Mouse (Mus musculus): Measurements from ENCODE around the gene Slc5a8. TPM values are rescaled to one million over a fixed set of nuclear protein-coding genes. Genes with fewer than 3 reads are reported as not detected.
A peak's percentile ranks its signal among the peaks of the same experiment; 100 is the strongest.

Slc5a8 gene
- polyA plus RNA-seq, 1 experiment from 2014 or later, result 0.15 TPM

GRCm38 (mm10) chr10:88877421-88877820 is 8.4 kb upstream of the Slc5a8 start:
- Histone ChIP-seq H3K9ac (ENCODE audit: low read depth, low read length) (no peak overlapping the region), H3K4me3 (ENCODE audit: low read depth, low read length) (no peak overlapping the region), H3K36me3 (ENCODE audit: control insufficient read depth, insufficient read depth, low read length) (no peaks in the 10 kb centered on the region), H3K27me3 (ENCODE audit: control insufficient read depth, insufficient read depth, low read depth, low read length) (no peaks in the 10 kb centered on the region), H3K27ac (ENCODE audit: low read length) (no peak overlapping the region), H3K9me3 (replicated peaks; ENCODE audit: control insufficient read depth, low read length, poor library complexity, severe bottlenecking) (no peaks in the 10 kb centered on the region), H3K4me2 (ENCODE audit: low read length) (no peak overlapping the region), H3K4me1 (ENCODE audit: control insufficient read depth, insufficient read depth, low read length) (no peaks in the 10 kb centered on the region)
- WGBS, result 87% methylated on average over 7 of the region's 7 CpGs
- no peak for ATAC-seq

DNA sequence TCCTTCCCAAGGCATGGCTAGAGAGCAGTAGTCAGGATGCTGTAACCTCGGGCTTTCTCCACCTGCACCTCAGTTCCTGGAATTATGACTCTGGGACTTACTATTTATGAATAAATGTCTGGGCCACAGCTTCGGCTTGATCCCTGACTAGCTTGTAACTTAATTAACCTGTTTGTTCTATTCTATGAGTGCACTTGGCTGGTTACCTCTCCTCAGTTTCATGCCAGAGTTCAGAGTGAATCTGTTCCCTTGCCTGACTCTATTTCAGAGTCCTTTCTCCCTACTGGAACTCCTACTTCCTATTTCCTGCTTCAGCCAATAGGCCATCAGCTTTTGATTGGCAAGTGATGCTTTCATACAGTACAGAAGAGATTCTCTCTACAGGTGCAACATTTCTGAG is 2.1 kb upstream of the Slc5a8 start:
- no peak overlapping the region for H3K27ac ChIP-seq (ENCODE audit: low read length)
- no peak overlapping the region for H3K4me3 ChIP-seq (ENCODE audit: low read depth, low read length)
- H3K36me3 ChIP-seq (ENCODE audit: control insufficient read depth, insufficient read depth, low read length), result no peaks in the 10 kb centered on the region
- 93% methylated on average over 2 of the region's 2 CpGs for WGBS
- peaks cover 5% of the 10 kb centered on the region; the same call in 1 of the 2 replicates for H3K4me1 ChIP-seq (ENCODE audit: control insufficient read depth, insufficient read depth, low read length)
- H3K9me3 ChIP-seq (replicated peaks; ENCODE audit: control insufficient read depth, low read length, poor library complexity, severe bottlenecking), result no peaks in the 10 kb centered on the region
- ATAC-seq, result no peak
- no peak overlapping the region for H3K9ac ChIP-seq (ENCODE audit: low read depth, low read length)
- H3K4me2 ChIP-seq (ENCODE audit: low read length), result no peak overlapping the region
- H3K27me3 ChIP-seq (ENCODE audit: control insufficient read depth, insufficient read depth, low read depth, low read length), result peaks cover 18% of the 10 kb centered on the region

GRCm38 (mm10) chr10:88884836-88885235 is 956 bp upstream of the Slc5a8 start:
- ATAC-seq, result no peak
- Histone ChIP-seq H3K4me3 (ENCODE audit: low read depth, low read length) (no peak overlapping the region), H3K36me3 (ENCODE audit: control insufficient read depth, insufficient read depth, low read length) (no peaks in the 10 kb centered on the region), H3K27ac (ENCODE audit: low read length) (no peak overlapping the region), H3K27me3 (ENCODE audit: control insufficient read depth, insufficient read depth, low read depth, low read length) (peaks cover 18% of the 10 kb centered on the region), H3K9ac (ENCODE audit: low read depth, low read length) (no peak overlapping the region), H3K4me2 (ENCODE audit: low read length) (no peak overlapping the region), H3K4me1 (ENCODE audit: control insufficient read depth, insufficient read depth, low read length) (peaks cover 5% of the 10 kb centered on the region; the same call in 1 of the 2 replicates), H3K9me3 (replicated peaks; ENCODE audit: control insufficient read depth, low read length, poor library complexity, severe bottlenecking) (no peaks in the 10 kb centered on the region)
- WGBS, result 82% methylated on average over 6 of the region's 6 CpGs

DNA sequence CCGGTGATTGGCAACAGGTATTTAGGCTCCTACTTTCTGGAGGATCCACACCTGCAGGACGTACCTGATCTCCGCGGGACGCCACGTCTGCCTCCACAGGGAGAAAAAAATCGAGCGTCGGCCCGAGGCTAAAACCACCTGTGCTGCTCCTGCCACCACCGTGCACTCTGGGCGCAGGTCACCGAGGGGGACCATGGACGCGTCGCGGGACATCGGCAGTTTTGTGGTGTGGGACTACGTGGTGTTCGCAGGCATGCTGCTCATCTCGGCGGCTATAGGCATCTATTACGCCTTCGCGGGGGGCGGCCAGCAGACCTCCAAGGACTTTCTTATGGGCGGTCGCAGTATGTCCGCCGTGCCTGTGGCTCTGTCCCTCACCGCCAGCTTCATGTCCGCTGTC is 322 bp downstream of the Slc5a8 start:
- no peaks in the 10 kb centered on the region for H3K36me3 ChIP-seq (ENCODE audit: control insufficient read depth, insufficient read depth, low read length)
- no peak overlapping the region for H3K27ac ChIP-seq (ENCODE audit: low read length)
- H3K9ac ChIP-seq (ENCODE audit: low read depth, low read length), result peak overlapping the region; percentile 22; the same call in 1 of the 2 replicates
- ATAC-seq, result peak; percentile 45
- no peaks in the 10 kb centered on the region for H3K9me3 ChIP-seq (replicated peaks; ENCODE audit: control insufficient read depth, low read length, poor library complexity, severe bottlenecking)
- H3K4me2 ChIP-seq (ENCODE audit: low read length), result peak overlapping the region; percentile 94
- H3K4me3 ChIP-seq (ENCODE audit: low read depth, low read length), result peak overlapping the region; percentile 55
- peaks cover 18% of the 10 kb centered on the region for H3K27me3 ChIP-seq (ENCODE audit: control insufficient read depth, insufficient read depth, low read depth, low read length)
- 2% methylated on average over 32 of the region's 32 CpGs for WGBS
- H3K4me1 ChIP-seq (ENCODE audit: control insufficient read depth, insufficient read depth, low read length), result peaks cover 5% of the 10 kb centered on the region; the same call in 1 of the 2 replicates

DNA sequence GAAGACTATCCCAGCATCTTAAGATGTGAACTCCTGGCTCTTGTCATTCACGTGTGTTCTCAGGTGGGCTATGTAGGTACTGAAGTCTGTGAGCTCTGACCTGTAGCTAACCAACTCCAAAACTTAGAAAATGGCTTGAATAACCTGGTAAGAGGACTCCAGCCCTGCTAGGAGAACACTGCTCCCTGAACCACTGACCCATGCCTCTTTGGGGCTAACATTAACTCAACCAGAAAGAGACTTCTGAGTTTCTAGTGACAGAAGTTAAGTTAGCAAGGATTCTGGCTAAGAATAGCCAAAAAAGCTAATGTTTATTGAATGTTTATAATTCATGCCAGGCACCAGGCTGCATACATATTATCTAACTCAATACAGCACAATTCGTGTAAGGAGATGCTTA is 2.6 kb downstream of the Slc5a8 start:
- no peaks in the 10 kb centered on the region for H3K9me3 ChIP-seq (replicated peaks; ENCODE audit: control insufficient read depth, low read length, poor library complexity, severe bottlenecking)

GRCm38 (mm10) chr10:88891410-88891809 is 5.6 kb downstream of the Slc5a8 start:
- Histone ChIP-seq H3K9me3 (replicated peaks; ENCODE audit: control insufficient read depth, low read length, poor library complexity, severe bottlenecking) (no peaks in the 10 kb centered on the region), H3K4me1 (ENCODE audit: control insufficient read depth, insufficient read depth, low read length) (peaks cover 1% of the 10 kb centered on the region; the same call in 1 of the 2 replicates), H3K4me2 (ENCODE audit: low read length) (no peak overlapping the region), H3K4me3 (ENCODE audit: low read depth, low read length) (no peak overlapping the region), H3K27me3 (ENCODE audit: control insufficient read depth, insufficient read depth, low read depth, low read length) (peaks cover 2% of the 10 kb centered on the region), H3K36me3 (ENCODE audit: control insufficient read depth, insufficient read depth, low read length) (no peaks in the 10 kb centered on the region), H3K27ac (ENCODE audit: low read length) (no peak overlapping the region), H3K9ac (ENCODE audit: low read depth, low read length) (no peak overlapping the region)
- 84% methylated on average over 7 of the region's 7 CpGs for WGBS
- ATAC-seq, result no peak

More for the DNA sequence above, 2.6 kb downstream of the Slc5a8 start:
- no peak overlapping the region for H3K27ac ChIP-seq (ENCODE audit: low read length)
- H3K4me3 ChIP-seq (ENCODE audit: low read depth, low read length), result no peak overlapping the region
- no peak overlapping the region for H3K9ac ChIP-seq (ENCODE audit: low read depth, low read length)
- H3K27me3 ChIP-seq (ENCODE audit: control insufficient read depth, insufficient read depth, low read depth, low read length), result peaks cover 18% of the 10 kb centered on the region
- H3K4me2 ChIP-seq (ENCODE audit: low read length), result no peak overlapping the region
- peaks cover 5% of the 10 kb centered on the region; the same call in 1 of the 2 replicates for H3K4me1 ChIP-seq (ENCODE audit: control insufficient read depth, insufficient read depth, low read length)
- no peaks in the 10 kb centered on the region for H3K36me3 ChIP-seq (ENCODE audit: control insufficient read depth, insufficient read depth, low read length)
- 72% methylated on average over 2 of the region's 2 CpGs for WGBS
- ATAC-seq, result no peak

DNA sequence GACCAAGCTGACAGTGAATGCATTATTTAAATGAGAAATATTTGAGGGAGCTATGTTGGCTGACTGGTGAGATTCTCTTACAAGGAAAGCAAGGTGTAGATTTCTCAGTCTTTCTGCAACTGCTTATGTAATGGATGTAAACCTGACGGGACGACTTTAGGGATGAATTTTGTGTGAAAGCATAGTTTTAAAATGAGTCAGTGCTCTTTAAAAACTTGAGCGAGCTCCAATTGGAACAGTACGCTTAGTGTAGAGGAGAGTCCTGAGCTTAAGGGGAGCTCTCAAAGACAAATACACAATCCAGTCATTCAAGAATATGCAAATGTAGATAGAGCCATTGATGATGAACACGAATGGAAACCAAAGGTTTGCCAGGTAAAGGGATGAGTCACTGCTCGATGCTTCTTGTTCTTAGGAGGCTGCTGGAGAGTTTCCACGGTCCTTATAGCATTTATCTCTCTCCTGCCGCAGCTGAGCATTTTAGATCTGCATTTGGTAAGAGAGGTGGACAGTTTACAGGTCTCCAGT is 6.8 kb downstream of the Slc5a8 start:
- H3K9me3 ChIP-seq (replicated peaks; ENCODE audit: control insufficient read depth, low read length, poor library complexity, severe bottlenecking), result no peaks in the 10 kb centered on the region
- H3K4me2 ChIP-seq (ENCODE audit: low read length), result no peak overlapping the region
- ATAC-seq, result no peak
- no peaks in the 10 kb centered on the region for H3K27me3 ChIP-seq (ENCODE audit: control insufficient read depth, insufficient read depth, low read depth, low read length)
- no peak overlapping the region for H3K4me3 ChIP-seq (ENCODE audit: low read depth, low read length)
- no peaks in the 10 kb centered on the region for H3K4me1 ChIP-seq (ENCODE audit: control insufficient read depth, insufficient read depth, low read length)
- no peak overlapping the region for H3K9ac ChIP-seq (ENCODE audit: low read depth, low read length)
- WGBS, result 80% methylated on average over 8 of the region's 8 CpGs
- no peaks in the 10 kb centered on the region for H3K36me3 ChIP-seq (ENCODE audit: control insufficient read depth, insufficient read depth, low read length)
- H3K27ac ChIP-seq (ENCODE audit: low read length), result no peak overlapping the region

DNA sequence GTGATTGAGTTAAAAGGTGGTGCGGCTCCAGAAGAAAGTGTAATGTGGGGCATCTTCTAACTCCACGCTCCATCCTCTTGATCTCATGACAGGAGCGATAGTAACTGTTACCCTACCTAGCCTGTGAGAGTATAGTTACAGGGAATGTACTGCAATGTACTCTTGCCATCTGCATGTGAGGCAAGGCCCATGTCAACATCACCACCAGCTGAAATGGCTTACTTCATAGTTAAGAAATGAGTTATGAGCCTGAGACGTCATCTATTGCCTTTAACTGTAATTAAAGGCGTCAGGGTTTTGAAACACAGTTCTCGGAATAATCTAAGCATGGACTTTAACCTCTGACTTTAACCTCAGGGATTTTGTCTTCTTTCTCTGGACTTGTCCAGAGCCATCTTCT is 11.2 kb downstream of the Slc5a8 start:
- Histone ChIP-seq H3K4me1 (ENCODE audit: control insufficient read depth, insufficient read depth, low read length) (no peaks in the 10 kb centered on the region), H3K36me3 (ENCODE audit: control insufficient read depth, insufficient read depth, low read length) (no peaks in the 10 kb centered on the region), H3K4me2 (ENCODE audit: low read length) (no peak overlapping the region), H3K9ac (ENCODE audit: low read depth, low read length) (no peak overlapping the region), H3K9me3 (replicated peaks; ENCODE audit: control insufficient read depth, low read length, poor library complexity, severe bottlenecking) (no peaks in the 10 kb centered on the region), H3K27ac (ENCODE audit: low read length) (no peak overlapping the region), H3K27me3 (ENCODE audit: control insufficient read depth, insufficient read depth, low read depth, low read length) (no peaks in the 10 kb centered on the region), H3K4me3 (ENCODE audit: low read depth, low read length) (no peak overlapping the region)
- 91% methylated on average over 6 of the region's 6 CpGs for WGBS
- ATAC-seq, result no peak

DNA sequence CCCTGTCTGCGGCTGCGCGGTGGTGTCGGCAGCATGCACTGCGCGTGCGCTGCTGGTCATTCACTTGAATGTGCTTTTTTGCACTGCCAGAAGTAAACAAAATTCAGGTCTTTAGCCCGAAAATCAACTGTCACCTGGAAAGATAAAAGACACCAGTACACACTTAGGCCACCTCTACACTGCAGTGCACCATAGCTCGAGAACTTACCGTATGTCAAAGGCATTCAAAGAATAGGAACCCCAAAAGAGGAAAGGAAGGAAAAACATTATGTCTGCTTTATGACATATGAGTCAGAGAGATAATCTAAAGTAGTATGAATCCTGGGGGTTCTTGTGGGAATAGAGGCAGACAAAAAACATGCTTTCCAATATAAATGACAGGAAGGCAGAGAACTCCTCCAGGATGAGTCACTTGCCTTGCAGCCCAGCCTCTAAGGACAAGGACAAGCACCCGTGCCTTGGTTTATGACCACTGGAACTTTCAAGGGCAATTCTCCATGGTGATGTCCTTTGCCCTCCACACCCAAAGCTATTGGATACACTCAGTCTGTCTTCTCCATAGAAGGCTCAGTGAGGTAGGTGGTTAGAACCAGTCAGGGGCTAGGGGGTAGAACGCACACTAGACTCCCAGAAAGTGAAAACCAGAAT is 64.0 kb downstream of the Slc5a8 start:
- Histone ChIP-seq H3K9ac (ENCODE audit: low read depth, low read length) (no peak overlapping the region), H3K4me3 (ENCODE audit: low read depth, low read length) (no peak overlapping the region), H3K4me2 (ENCODE audit: low read length) (no peak overlapping the region), H3K27me3 (ENCODE audit: control insufficient read depth, insufficient read depth, low read depth, low read length) (no peaks in the 10 kb centered on the region), H3K36me3 (ENCODE audit: control insufficient read depth, insufficient read depth, low read length) (0 out of 2 replicates have a peak, but pooled peaks cover 2% of the 10 kb centered on the region), H3K9me3 (replicated peaks; ENCODE audit: control insufficient read depth, low read length, poor library complexity, severe bottlenecking) (no peaks in the 10 kb centered on the region), H3K4me1 (ENCODE audit: control insufficient read depth, insufficient read depth, low read length) (no peaks in the 10 kb centered on the region), H3K27ac (ENCODE audit: low read length) (no peak overlapping the region)
- WGBS, result 94% methylated on average over 12 of the region's 12 CpGs
- no peak for ATAC-seq
